Mouse (Mus musculus): ENCODE measurements around the gene Rbfox2. TPM values are rescaled to one million over a fixed set of nuclear protein-coding genes. Genes with fewer than 3 reads are reported as not detected.

The Rbfox2 gene
- polyA plus RNA-seq, 1 experiment from 2014 or later: 159 TPM

DNA sequence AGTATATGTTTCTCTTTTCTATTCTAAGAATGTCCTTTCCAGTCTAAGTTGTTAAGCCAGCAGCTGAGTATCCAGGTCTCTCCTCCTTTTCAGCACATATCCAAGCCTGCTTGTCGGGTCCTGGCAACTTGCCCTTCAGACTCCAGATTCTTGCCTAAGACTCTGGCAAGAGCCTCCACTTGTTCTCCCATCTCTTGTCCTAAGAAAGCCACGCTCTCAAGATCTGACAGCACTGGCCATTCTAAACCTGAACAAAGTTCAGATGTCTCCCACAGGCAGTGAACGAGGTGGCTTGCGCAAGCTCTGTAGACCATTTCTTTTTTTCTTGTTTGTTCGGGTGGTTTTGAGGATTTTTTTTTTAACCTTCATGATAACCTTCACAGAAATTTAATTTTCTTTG is 110.0 kb downstream of the Rbfox2 start:
- Histone ChIP-seq H3K9me3 (no peaks in the 10 kb centered on the region), H3K27ac (no peak overlapping the region), H3K9ac (no peak overlapping the region), H3K4me3 (no peak overlapping the region), H3K4me2 (replicated peaks) (no peak overlapping the region), H3K36me3 (no peaks in the 10 kb centered on the region), H3K4me1 (no peaks in the 10 kb centered on the region), H3K27me3 (replicated peaks) (no peaks in the 10 kb centered on the region)
- WGBS: 93% methylated on average over 5 of the region's 5 CpGs
- ATAC-seq (ENCODE audit: low FRiP score, low read depth): no peak

DNA sequence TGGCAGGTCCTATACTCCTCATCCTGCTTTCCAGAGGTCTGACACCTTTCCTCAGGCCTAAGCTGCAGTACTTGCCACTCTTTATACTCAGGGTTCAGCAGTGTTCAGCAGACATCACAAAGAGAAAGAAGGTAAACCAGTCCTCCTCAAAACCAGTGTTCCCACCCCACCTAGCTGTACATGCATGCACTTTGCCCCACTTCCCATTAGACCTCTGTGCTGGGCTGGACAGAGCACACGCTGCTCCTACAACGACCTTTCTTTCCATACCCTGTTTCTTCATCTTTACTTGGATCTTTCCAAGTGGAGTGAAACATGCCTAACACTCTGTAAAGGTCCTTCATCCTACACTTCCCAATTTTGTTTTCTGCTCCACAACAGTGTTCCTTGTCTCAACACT is 110.8 kb downstream of the Rbfox2 start:
- Histone ChIP-seq H3K4me3 (no peak overlapping the region), H3K27me3 (replicated peaks) (no peaks in the 10 kb centered on the region), H3K9ac (no peak overlapping the region), H3K27ac (no peak overlapping the region), H3K4me1 (no peaks in the 10 kb centered on the region), H3K4me2 (replicated peaks) (no peak overlapping the region), H3K9me3 (no peaks in the 10 kb centered on the region), H3K36me3 (no peaks in the 10 kb centered on the region)
- no peak for ATAC-seq (ENCODE audit: low FRiP score, low read depth)
- 93% methylated on average over 2 of the region's 2 CpGs for WGBS

DNA sequence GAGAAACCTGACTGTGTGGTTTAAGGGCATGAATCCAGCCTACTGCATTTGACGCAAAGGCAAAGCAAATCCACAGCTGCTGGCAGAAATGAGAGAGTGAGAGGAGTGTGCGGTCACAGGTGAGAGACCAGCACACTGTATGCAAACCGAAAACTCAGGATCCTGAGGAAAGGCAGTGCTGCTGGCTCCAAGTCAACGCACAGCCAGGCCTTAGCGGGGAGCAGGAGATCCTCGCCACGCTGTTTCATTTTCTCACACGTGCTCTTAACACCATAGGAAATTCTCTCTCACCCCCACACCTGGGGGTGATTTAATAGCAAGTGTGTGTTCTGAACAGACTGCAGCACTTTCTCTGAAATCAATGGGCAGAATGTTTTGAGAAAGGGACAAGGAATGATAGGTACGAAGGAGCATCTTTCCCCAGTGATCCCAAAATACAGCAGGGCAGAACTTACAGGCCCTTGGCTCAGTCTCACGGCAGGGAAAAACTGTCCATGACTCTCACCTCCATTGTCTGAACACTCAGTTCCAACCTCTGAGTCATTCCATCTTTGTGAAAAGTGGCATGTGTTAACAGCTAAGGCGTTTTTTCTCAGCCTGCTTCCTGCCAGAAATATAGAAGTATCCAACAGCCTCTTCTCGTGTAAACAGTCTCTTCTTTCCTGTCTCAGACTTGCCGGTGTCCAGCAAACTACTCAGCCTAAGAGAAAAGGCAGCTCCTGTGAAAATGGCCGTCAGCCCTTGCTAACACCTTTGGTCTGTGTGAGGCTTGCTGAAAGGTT is 114.5 kb downstream of the Rbfox2 start:
- WGBS: 81% methylated on average over 14 of the region's 14 CpGs
- no peak for ATAC-seq (ENCODE audit: low FRiP score, low read depth)
- no peak overlapping the region for H3K4me3 ChIP-seq
- no peaks in the 10 kb centered on the region for H3K4me1 ChIP-seq
- no peak overlapping the region for H3K4me2 ChIP-seq (replicated peaks)
- H3K27ac ChIP-seq: no peak overlapping the region
- H3K9ac ChIP-seq: 0 out of 2 replicates have a peak overlapping the region, but pooled peaks have one; percentile 3
- no peaks in the 10 kb centered on the region for H3K36me3 ChIP-seq
- H3K9me3 ChIP-seq: no peaks in the 10 kb centered on the region
- H3K27me3 ChIP-seq (replicated peaks): no peaks in the 10 kb centered on the region

DNA sequence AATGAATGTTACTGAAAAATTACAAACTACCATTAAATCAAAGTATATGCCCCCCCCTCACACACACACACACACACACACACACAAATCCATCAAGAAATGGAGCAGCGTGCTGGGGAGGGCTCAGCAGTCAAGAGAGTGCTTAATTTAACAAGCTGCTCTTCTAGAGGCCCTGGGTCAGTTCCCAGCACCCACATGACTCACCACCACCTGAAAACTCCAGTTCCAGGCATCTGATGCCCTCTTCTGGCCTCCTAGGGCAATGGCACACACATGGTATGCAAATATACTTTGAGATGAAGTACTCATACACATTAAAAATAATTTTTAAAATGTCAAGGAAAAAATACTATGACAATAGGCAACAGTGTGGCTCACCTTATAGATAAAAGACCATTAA is 120.7 kb downstream of the Rbfox2 start:
- 93% methylated on average over 1 of the region's 1 CpGs for WGBS
- no peak for ATAC-seq (ENCODE audit: low FRiP score, low read depth)
- Histone ChIP-seq H3K4me3 (no peak overlapping the region), H3K27me3 (replicated peaks) (no peaks in the 10 kb centered on the region), H3K9me3 (no peaks in the 10 kb centered on the region), H3K9ac (no peak overlapping the region), H3K4me2 (replicated peaks) (no peak overlapping the region), H3K36me3 (no peaks in the 10 kb centered on the region), H3K27ac (no peak overlapping the region), H3K4me1 (0 out of 2 replicates have a peak, but pooled peaks cover 6% of the 10 kb centered on the region)

DNA sequence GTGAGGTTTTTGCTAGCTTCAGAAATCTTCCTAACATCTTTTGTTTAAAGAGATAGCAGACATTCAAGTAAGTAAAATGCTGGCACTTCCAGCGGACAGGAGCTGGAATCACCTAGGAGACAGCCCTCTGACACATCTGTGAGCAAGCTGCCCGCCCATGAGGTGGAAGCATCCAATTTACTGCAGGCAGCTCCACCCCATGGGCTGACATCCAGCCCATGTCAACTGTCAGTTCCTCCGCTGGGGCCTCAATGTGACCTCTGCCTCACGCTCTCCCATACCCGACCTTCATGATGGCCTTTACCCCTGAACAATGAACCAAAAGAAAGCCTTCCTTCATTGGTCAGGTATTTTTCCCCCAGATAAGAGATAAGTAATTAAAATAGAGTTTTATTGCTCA is 121.2 kb downstream of the Rbfox2 start:
- H3K9me3 ChIP-seq: no peaks in the 10 kb centered on the region
- no peak overlapping the region for H3K9ac ChIP-seq
- H3K4me3 ChIP-seq: no peak overlapping the region
- H3K4me1 ChIP-seq: 0 out of 2 replicates have a peak, but pooled peaks cover 6% of the 10 kb centered on the region
- 57% methylated on average over 5 of the region's 5 CpGs for WGBS
- ATAC-seq (ENCODE audit: low FRiP score, low read depth): no peak
- H3K27me3 ChIP-seq (replicated peaks): no peaks in the 10 kb centered on the region
- no peak overlapping the region for H3K4me2 ChIP-seq (replicated peaks)
- no peaks in the 10 kb centered on the region for H3K36me3 ChIP-seq
- no peak overlapping the region for H3K27ac ChIP-seq

DNA sequence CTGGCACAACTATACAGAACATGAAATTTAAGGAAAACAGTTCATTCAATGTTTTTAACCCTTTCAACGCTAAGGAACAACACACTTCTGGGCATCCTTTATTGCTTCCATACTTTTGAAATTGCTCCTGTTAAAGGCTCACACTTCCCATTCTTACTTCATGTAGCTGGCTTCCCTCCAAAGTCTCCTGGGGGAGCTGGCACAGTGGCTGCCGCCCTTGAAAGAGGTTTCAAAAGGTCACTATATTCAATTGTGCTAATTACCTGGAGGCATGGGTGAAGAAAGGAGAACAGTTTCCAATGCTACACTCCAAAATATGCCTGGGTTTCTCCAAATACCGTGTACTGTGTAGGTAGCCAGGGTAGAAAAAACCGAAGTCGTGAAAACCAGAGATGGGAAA is 124.0 kb downstream of the Rbfox2 start:
- no peak overlapping the region for H3K27ac ChIP-seq
- WGBS: 87% methylated on average over 5 of the region's 5 CpGs

DNA sequence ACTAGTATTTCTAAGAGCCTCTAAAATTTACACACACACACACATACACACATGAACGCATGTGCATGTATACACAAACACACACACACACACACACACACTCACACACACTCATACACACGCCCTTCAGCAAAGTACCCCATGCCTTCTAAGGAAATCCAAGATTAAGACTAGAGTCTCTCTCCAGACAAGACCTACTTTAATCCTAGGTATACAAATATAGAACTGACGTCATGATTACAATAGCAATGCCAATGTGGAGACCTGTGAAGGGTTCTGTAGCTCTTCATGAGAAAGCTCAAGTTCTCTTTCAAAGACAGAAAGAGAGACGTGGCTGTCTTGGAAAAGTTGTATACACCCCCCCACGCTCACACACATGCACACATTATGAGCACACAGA is 132.8 kb downstream of the Rbfox2 start:
- ATAC-seq (ENCODE audit: low FRiP score, low read depth): no peak
- Histone ChIP-seq H3K4me2 (replicated peaks) (no peak overlapping the region), H3K9me3 (no peaks in the 10 kb centered on the region), H3K9ac (no peak overlapping the region), H3K4me3 (no peak overlapping the region), H3K36me3 (no peaks in the 10 kb centered on the region), H3K27me3 (replicated peaks) (no peaks in the 10 kb centered on the region), H3K4me1 (peaks cover 4% of the 10 kb centered on the region; the same call in 1 of the 2 replicates), H3K27ac (no peak overlapping the region)
- WGBS: 88% methylated on average over 5 of the region's 5 CpGs

More for the DNA sequence above, 124.0 kb downstream of the Rbfox2 start:
- Histone ChIP-seq H3K4me3 (no peak overlapping the region), H3K9me3 (no peaks in the 10 kb centered on the region), H3K9ac (no peak overlapping the region), H3K27me3 (replicated peaks) (no peaks in the 10 kb centered on the region), H3K36me3 (no peaks in the 10 kb centered on the region), H3K4me1 (0 out of 2 replicates have a peak, but pooled peaks cover 6% of the 10 kb centered on the region), H3K4me2 (replicated peaks) (no peak overlapping the region)
- ATAC-seq (ENCODE audit: low FRiP score, low read depth): no peak

DNA sequence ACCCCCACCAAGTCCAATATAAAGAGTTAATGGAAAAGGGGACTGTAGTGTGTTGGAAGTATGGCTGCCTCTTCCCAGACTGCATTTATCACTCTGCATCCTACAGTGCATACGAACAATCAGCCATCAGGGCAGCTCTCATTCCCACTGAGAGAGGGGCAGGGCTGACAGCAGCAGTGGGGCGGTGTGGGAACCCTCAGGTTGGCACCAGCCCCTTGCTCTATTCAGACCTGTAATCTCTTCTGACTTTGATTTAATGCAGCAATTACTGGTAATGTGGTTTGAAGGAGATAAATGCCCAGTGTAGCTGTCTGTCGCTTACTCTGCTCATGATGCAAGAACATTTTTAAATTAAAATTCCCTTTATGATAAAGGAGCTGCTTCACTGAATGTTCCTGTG is 134.4 kb downstream of the Rbfox2 start:
- H3K36me3 ChIP-seq: no peaks in the 10 kb centered on the region
- no peak for ATAC-seq (ENCODE audit: low FRiP score, low read depth)
- WGBS: 41% methylated on average over 3 of the region's 3 CpGs
- H3K9me3 ChIP-seq: no peaks in the 10 kb centered on the region
- H3K9ac ChIP-seq: no peak overlapping the region
- peaks cover 4% of the 10 kb centered on the region; the same call in 1 of the 2 replicates for H3K4me1 ChIP-seq
- no peaks in the 10 kb centered on the region for H3K27me3 ChIP-seq (replicated peaks)
- no peak overlapping the region for H3K4me2 ChIP-seq (replicated peaks)
- no peak overlapping the region for H3K27ac ChIP-seq
- H3K4me3 ChIP-seq: no peak overlapping the region

DNA sequence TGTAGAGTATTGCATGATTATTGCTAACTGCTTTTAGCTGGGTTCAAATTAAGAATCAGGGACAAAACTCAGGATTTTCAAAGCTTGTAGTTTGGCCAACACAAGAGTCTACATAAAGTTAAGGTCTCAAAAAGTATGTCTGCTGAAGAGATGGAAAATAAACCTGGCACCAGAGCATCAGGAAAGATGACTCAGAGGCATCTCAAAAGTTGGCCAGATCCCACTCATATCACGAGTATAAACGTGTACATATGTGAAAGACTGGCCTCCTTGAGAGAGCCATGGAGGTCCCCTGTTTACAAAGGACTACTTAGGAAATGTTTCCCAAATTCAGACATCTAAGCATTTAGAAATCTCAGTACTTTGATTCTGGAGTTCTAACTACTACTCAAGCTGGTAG is 138.0 kb downstream of the Rbfox2 start:
- Histone ChIP-seq H3K36me3 (no peaks in the 10 kb centered on the region), H3K27me3 (replicated peaks) (no peaks in the 10 kb centered on the region), H3K27ac (no peak overlapping the region), H3K9ac (no peak overlapping the region), H3K4me1 (peaks cover 4% of the 10 kb centered on the region; the same call in 1 of the 2 replicates), H3K4me2 (replicated peaks) (no peak overlapping the region), H3K4me3 (no peak overlapping the region), H3K9me3 (no peaks in the 10 kb centered on the region)
- no peak for ATAC-seq (ENCODE audit: low FRiP score, low read depth)
- WGBS: 94% methylated on average over 2 of the region's 2 CpGs

DNA sequence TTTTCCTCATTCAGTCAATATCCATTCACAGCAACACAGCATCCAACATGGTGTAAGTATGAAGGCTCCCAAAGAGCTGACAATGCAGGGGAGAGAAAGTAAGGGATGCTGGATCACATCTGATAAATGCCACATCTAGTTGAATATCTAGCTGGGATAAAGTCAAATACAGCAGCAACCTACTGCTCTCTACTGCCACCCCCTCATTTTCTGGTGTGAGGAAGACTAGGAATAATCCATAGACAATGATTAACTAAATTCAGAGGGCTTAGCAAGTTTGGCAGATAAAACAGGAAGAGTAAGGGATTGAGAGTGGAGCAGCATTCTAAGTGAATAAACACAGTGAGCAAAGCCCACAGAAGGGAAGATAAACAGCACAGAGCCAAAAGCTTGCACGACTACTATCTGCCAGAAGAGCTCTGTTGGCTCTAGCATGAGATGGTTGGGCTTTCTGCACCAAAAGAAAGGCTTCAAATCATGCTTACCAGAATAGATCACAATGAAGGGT is 140.5 kb downstream of the Rbfox2 start:
- no peaks in the 10 kb centered on the region for H3K27me3 ChIP-seq (replicated peaks)
- 77% methylated on average over 1 of the region's 1 CpGs for WGBS
- ATAC-seq (ENCODE audit: low FRiP score, low read depth): no peak
- H3K9ac ChIP-seq: no peak overlapping the region
- H3K4me3 ChIP-seq: no peak overlapping the region
- H3K4me1 ChIP-seq: peaks cover 4% of the 10 kb centered on the region; the same call in 1 of the 2 replicates
- H3K4me2 ChIP-seq (replicated peaks): no peak overlapping the region
- H3K36me3 ChIP-seq: no peaks in the 10 kb centered on the region
- no peaks in the 10 kb centered on the region for H3K9me3 ChIP-seq
- H3K27ac ChIP-seq: no peak overlapping the region

DNA sequence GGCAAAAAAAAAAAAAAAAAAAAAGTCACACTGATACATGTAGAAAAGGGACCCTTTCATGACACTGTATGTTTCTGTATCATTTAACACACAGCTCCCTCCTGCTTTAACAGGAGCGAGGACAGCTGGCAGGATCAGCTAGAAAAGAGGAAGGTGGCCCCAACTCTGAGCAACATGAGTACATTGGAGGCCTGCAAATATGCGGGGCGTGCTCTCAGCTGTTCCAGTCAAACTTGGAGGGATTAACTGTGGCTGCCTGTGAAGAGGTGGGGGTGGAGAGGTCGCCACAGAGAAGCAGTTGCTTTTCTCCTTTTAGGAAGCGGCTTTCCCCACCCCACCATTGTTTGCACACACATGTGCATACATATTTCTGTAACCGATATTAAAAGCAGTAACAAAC is 143.5 kb downstream of the Rbfox2 start:
- Histone ChIP-seq H3K36me3 (no peaks in the 10 kb centered on the region), H3K9ac (no peak overlapping the region), H3K9me3 (no peaks in the 10 kb centered on the region), H3K4me3 (no peak overlapping the region), H3K4me2 (replicated peaks) (no peak overlapping the region), H3K27me3 (replicated peaks) (no peaks in the 10 kb centered on the region), H3K4me1 (peaks cover 4% of the 10 kb centered on the region; the same call in 1 of the 2 replicates), H3K27ac (no peak overlapping the region)
- no peak for ATAC-seq (ENCODE audit: low FRiP score, low read depth)
- 59% methylated on average over 6 of the region's 6 CpGs for WGBS

DNA sequence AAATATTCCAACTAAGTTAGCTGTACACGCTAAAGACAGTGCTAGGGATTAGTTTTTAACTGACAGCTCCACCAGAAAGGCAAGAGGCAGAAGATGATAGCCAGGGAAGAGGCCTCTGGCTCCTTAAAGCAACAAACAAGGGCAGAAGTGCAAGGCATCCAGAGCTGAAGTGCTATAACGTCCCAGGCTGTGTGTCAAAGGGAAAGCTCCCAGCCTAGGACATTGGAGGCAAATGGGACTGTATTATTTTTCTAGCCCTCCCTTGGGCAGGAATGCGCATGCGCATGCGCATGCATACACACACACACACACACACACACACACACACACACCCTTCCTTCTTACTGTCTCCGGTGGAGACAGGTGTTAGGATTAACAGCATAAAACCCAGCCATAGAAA is 143.9 kb downstream of the Rbfox2 start:
- Histone ChIP-seq H3K36me3 (no peaks in the 10 kb centered on the region), H3K27ac (no peak overlapping the region), H3K9ac (no peak overlapping the region), H3K4me3 (no peak overlapping the region), H3K4me1 (peaks cover 4% of the 10 kb centered on the region; the same call in 1 of the 2 replicates), H3K9me3 (no peaks in the 10 kb centered on the region), H3K4me2 (replicated peaks) (no peak overlapping the region), H3K27me3 (replicated peaks) (no peaks in the 10 kb centered on the region)
- ATAC-seq (ENCODE audit: low FRiP score, low read depth): no peak
- WGBS: 75% methylated on average over 6 of the region's 6 CpGs

DNA sequence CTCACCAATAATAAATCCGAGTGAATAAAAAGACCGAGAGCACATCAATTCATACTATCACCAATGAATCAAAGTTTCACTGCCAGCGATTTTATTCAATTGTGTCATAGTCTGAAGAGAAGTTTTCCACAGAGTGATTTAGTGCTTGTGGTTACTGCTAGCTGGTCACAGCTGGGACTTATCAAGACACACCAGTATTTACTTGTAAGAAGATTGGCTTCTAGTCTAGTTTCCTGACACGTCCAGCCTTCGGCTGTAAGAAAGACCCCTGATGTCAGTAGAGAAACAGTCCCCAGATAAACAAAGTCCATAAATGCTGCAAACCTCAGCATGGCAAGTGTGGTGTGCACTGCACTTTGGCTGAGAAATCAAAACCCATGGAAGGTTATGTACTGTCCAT is 145.4 kb downstream of the Rbfox2 start:
- no peak overlapping the region for H3K4me2 ChIP-seq (replicated peaks)
- H3K4me3 ChIP-seq: no peak overlapping the region
- no peaks in the 10 kb centered on the region for H3K27me3 ChIP-seq (replicated peaks)
- no peak for ATAC-seq (ENCODE audit: low FRiP score, low read depth)
- H3K9me3 ChIP-seq: no peaks in the 10 kb centered on the region
- no peak overlapping the region for H3K27ac ChIP-seq
- H3K36me3 ChIP-seq: no peaks in the 10 kb centered on the region
- WGBS: 68% methylated on average over 5 of the region's 5 CpGs
- H3K4me1 ChIP-seq: peaks cover 12% of the 10 kb centered on the region
- no peak overlapping the region for H3K9ac ChIP-seq

Measured in neural tube, embryonic 12.5 days (tissue).